Mouse (Mus musculus) activated CD4-positive, CD25-positive, alpha-beta regulatory T cell (primary cell): ENCODE data around the gene Gm29564. TPM values are rescaled to one million over a fixed set of nuclear protein-coding genes. Genes with fewer than 3 reads are reported as not detected.

ENCODE experiments used
- polyA plus RNA-seq, 2 experiments: library from polyadenylated mRNA; unstranded; fragments of 100-300 nt; shearing (Covaris generic); gene quantifications; one replicate each; pipeline ENCODE4 v1.2.1; 2017

The Gm29564 gene
- not detected for polyA plus RNA-seq

DNA sequence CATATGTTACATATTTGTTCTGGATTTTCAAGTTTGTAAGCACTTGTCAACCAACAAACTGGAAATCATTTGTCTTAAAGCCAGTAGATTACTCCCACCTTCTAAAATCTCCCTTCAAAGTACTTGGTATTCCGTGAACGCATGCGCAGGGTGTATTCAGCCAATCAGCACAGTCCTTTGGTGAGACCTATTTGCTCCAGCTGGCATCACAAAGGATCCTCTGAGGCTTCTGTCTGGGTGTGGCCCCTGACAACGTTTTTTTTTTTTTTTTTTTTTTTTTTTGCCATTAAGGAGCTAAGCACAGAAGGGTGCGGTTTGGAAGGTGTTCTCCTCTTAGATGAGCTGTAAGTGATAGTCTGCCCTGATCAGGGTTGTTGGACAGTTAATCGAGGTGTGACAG, at the start of gene Gm29564:
Gm29564 (plus strand) TSS at position 301 of the 400 bp plus-strand sequence.

Other genes with a start within 250 kb of the Gm29564 start
- gene Gm20867, start 249.8 kb upstream of the Gm29564 start, polyA plus RNA-seq = not detected